ENCODE assay signal across 15 mouse cellular contexts in genomic region chr16:95753295-95753694, GRCm38 (mm10). TPM values are rescaled to one million over a fixed set of nuclear protein-coding genes. Genes with fewer than 3 reads are reported as not detected.
A peak's percentile ranks its signal among the peaks of the same experiment; 100 is the strongest.
DNase-seq lines count a peak whose midpoint lies in the region; ATAC-seq and TF ChIP-seq lines count a peak whose summit lies in the region.
"Had no signal": no experiment of that assay in that cellular context is flagged by ENCODE, and none has a peak within 500 bp of the region (broad histone marks: within the 10 kb centered on the region; RNA-seq: fewer than 3 reads in every experiment).

No protein-coding gene starts in this region.

- 28% methylated on average over 7 of the region's 7 CpGs for WGBS in limb, embryonic 13.5 days
- WGBS in limb, embryonic 10.5 days, result 70% methylated on average over 7 of the region's 7 CpGs

- peak; percentile 47 to 48 for DNase-seq in cerebellum, adult 18-20 months
- no peak for DNase-seq in cerebellum, adult 8-10 months
- no peak for DNase-seq in limb, embryonic 10.5 days (ENCODE audit: low spot score)
- peak; percentile 61 for DNase-seq in cerebellum, adult 9-10 months
- DNase-seq in heart, postnatal 10 days, result peak; percentile 60 to 62
- DNase-seq in layer of hippocampus, adult 2 months (ENCODE audit: low spot score in 2 of 2), result no peak
- DNase-seq in layer of hippocampus, postnatal 36 days, result no peak
- DNase-seq: adrenal gland, postnatal 14 days; gastrocnemius, postnatal 36 days; kidney, postnatal 25 days; liver, postnatal 0 days had no signal

- H3K9ac ChIP-seq in limb, embryonic 13.5 days, result no peak overlapping the region
- H3K9ac ChIP-seq: hindbrain, embryonic 13.5 days; liver, postnatal 0 days had no signal

- H3K4me3 ChIP-seq in limb, embryonic 13.5 days, result no peak overlapping the region
- no peak overlapping the region for H3K4me3 ChIP-seq in limb, embryonic 10.5 days
- H3K4me3 ChIP-seq in layer of hippocampus, adult 2 months, result no peak overlapping the region
- H3K4me3 ChIP-seq: hindbrain, embryonic 13.5 days had no signal

- H3K4me2 ChIP-seq in limb, embryonic 13.5 days (replicated peaks), result 0 out of 2 replicates have a peak overlapping the region, but pooled peaks have one; percentile 14
- H3K4me2 ChIP-seq: hindbrain, embryonic 13.5 days had no signal

- intact Hi-C loops in heart, postnatal 10 days (cut with DNase I), result loop anchor here (2.0 kb wide), 1 partner anchor 48 kb away; no protein-coding TSS in a partner anchor

- H3K4me1 ChIP-seq in limb, embryonic 13.5 days, result peaks cover 43% of the 10 kb centered on the region
- H3K4me1 ChIP-seq in limb, embryonic 10.5 days, result peaks cover 32% of the 10 kb centered on the region
- H3K4me1 ChIP-seq: hindbrain, embryonic 13.5 days had no signal

- H3K27me3 ChIP-seq in limb, embryonic 13.5 days, result no peaks in the 10 kb centered on the region
- H3K27me3 ChIP-seq in limb, embryonic 10.5 days (ENCODE audit: low read depth, poor library complexity, severe bottlenecking), result no peaks in the 10 kb centered on the region
- H3K27me3 ChIP-seq: hindbrain, embryonic 13.5 days had no signal

- no peak for ATAC-seq in limb, embryonic 13.5 days (ENCODE audit: low FRiP score, low read depth)
- ATAC-seq: forebrain, embryonic 14.5 days; intestine, postnatal 0 days; liver, postnatal 0 days had no signal

- TF ChIP-seq CTCF in layer of hippocampus, adult 2 months (conservative IDR thresholded peaks at IDR 0.05), result no peak

- H3K9me3 ChIP-seq in limb, embryonic 13.5 days, result no peaks in the 10 kb centered on the region
- H3K9me3 ChIP-seq in limb, embryonic 10.5 days (replicated peaks), result no peaks in the 10 kb centered on the region
- H3K9me3 ChIP-seq: hindbrain, embryonic 13.5 days had no signal

- H3K36me3 ChIP-seq in limb, embryonic 13.5 days, result no peaks in the 10 kb centered on the region
- no peaks in the 10 kb centered on the region for H3K36me3 ChIP-seq in limb, embryonic 10.5 days
- H3K36me3 ChIP-seq: hindbrain, embryonic 13.5 days had no signal

- H3K27ac ChIP-seq in limb, embryonic 13.5 days, result peak overlapping the region; percentile 61; the same call in 1 of the 2 replicates
- H3K27ac ChIP-seq in limb, embryonic 10.5 days, result no peak overlapping the region
- no peak overlapping the region for H3K27ac ChIP-seq in layer of hippocampus, adult 2 months
- H3K27ac ChIP-seq: hindbrain, embryonic 13.5 days had no signal

RNA-seq across cellular contexts. Expression of gene Ets2, which starts 51.4 kb away (rescaled TPM):
- 112 and 117 TPM in 2 replicates for polyA plus RNA-seq in limb, embryonic 13.5 days (2015; fragmentation: Nextera tagmentation; extraction: Ambion mirVana)
- polyA plus RNA-seq in limb, embryonic 10.5 days (2016; fragmentation: Nextera tagmentation; extraction: Ambion mirVana), result 110 and 119 TPM in 2 replicates
- 100 to 1,000 TPM; 105 to 144 TPM for total RNA-seq in heart, postnatal 10 days (2021)
- total RNA-seq in layer of hippocampus, adult 2 months (2021), result 10 to 100 TPM; 70.3 to 77.0 TPM
- 10 to 100 TPM; 72.7 to 75.3 TPM for total RNA-seq in layer of hippocampus, postnatal 36 days (2021)

Comparison
In these comparisons a context has a peak if more than half of its experiments do, and no peak if none do; other contexts are left out.
1. DNase-seq: peak in cerebellum, adult 18-20 months (2 of 2), cerebellum, adult 9-10 months (single experiment) and heart, postnatal 10 days (2 of 2); none in cerebellum, adult 8-10 months (single experiment), limb, embryonic 10.5 days (single experiment), layer of hippocampus, adult 2 months (0 of 2) and layer of hippocampus, postnatal 36 days (0 of 2).